Mouse (Mus musculus): ENCODE measurements around the gene Cdc42se1. TPM values are rescaled to one million over a fixed set of nuclear protein-coding genes. Genes with fewer than 3 reads are reported as not detected.

Cdc42se1 gene
- total and polyA plus RNA-seq, 3 experiments, result 55.3 to 128 (median 71.1) TPM

DNA sequence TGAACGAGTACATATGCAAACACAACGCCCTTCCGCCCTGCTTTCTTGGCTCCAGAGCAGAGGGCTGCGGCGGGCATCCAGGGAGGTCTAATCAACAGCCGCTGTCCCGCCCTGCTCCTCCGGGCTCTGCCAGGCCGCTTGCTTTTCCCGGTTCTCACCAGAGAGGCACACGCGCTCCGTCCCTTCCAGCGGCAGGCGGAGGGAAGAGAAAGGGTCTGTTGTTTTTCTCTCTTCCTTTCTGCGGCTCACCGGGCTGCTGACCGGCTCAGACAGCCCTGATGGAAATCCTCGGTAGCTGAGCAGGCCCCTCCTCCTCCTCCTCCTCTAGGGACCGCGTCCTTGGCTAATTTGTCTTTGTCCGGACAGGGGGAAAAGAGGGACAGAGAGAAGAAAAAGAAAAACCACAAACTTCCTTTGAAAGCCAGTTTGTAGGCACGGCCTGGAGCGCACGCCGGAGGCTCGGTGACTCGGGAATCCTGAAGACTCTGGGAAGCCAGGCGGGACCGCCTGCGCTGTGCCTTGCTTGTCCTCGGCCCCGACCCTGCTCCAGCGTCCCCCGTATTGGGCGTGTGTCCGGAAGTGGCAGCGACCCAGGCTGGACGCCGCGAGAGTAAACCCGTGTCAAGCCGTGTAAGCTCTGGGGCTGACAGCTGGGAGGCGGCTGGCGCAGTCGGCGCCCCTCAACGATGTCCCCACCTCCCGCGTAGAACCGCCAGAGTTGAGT is 54.5 kb downstream of the Cdc42se1 start (continued):
- TF ChIP-seq ZNF384 (IDR thresholded peaks at IDR 0.05; ENCODE audit: low read depth, low read length) (no peak), HCFC1 (IDR thresholded peaks at IDR 0.05; ENCODE audit: low read depth, low read length) (peak; percentile 20; the same call in 1 of the 2 replicates), MXI1 (IDR thresholded peaks at IDR 0.05; ENCODE audit: low read depth, low read length) (peak; percentile 29; the same call in 1 of the 2 replicates)

- dilution Hi-C loops (cut with MboI; ENCODE audit: extremely low pct_ligation_motif_present, extremely low pct_unique_long_range_greater_than_20kb, low sequenced_read_pairs) (no loop called here), in situ Hi-C loops (cut with MboI; ENCODE audit: low pct_ligation_motif_present, low pct_unique_long_range_greater_than_20kb, low sequenced_read_pairs) (no loop called here)
- no peaks in the 10 kb centered on the region for H3K9me3 ChIP-seq (replicated peaks; ENCODE audit: low read length)
- no peak for DNase-seq (ENCODE audit: extremely low read depth)
- H3K9ac ChIP-seq (ENCODE audit: insufficient read depth, low read depth), result peak overlapping the region; percentile 96
- 0 out of 2 replicates have a peak, but pooled peaks cover 2% of the 10 kb centered on the region for H3K79me2 ChIP-seq (replicated peaks; ENCODE audit: control insufficient read depth, extremely low read depth, insufficient read depth, poor library complexity, severe bottlenecking)
- H3K4me2 ChIP-seq (ENCODE audit: insufficient read depth, low read depth, poor library complexity, severe bottlenecking), result peak overlapping the region; percentile 80
- no peaks in the 10 kb centered on the region for H3K27me3 ChIP-seq (replicated peaks)
- TF ChIP-seq PAX5 (IDR thresholded peaks at IDR 0.05; ENCODE audit: low read length) (no peak), ETS1 (conservative IDR thresholded peaks at IDR 0.05; ENCODE audit: low read depth, low read length) (no peak), NELFE (IDR thresholded peaks at IDR 0.05; ENCODE audit: low read depth, low read length) (0 out of 2 replicates have a peak, but pooled peaks have one; percentile 9), MAX (IDR thresholded peaks at IDR 0.05; ENCODE audit: low read length) (0 out of 2 replicates have a peak, but pooled peaks have one; percentile 16)
- peaks cover 0 to 18% of the 10 kb centered on the region in 2 experiments; a peak in 2 of 4 replicates for H3K4me1 ChIP-seq (ENCODE audit: control insufficient read depth in 1 of 2, insufficient read depth in 2 of 2)
- H3K27ac ChIP-seq (ENCODE audit: insufficient read depth, low read depth), result no peak overlapping the region
- peaks cover 4 to 9% of the 10 kb centered on the region in 2 experiments for H3K36me3 ChIP-seq (replicated peaks in 1 of 2; ENCODE audit: control insufficient read depth in 1 of 2, insufficient read depth in 1 of 2, low read length in 1 of 2)
- peak overlapping the region in 2 of 3 experiments; percentile 68 to 75 for H3K4me3 ChIP-seq (replicated peaks in 1 of 3; ENCODE audit: low read depth in 2 of 3, low read length in 2 of 3, poor library complexity in 1 of 3)
These were observed 55.0 kb downstream of the Cdc42se1 start for GRCm38 (mm10) chr3:95283589-95283941.

- in situ Hi-C loops (cut with MboI; ENCODE audit: low pct_ligation_motif_present, low pct_unique_long_range_greater_than_20kb, low sequenced_read_pairs), result no loop called here
- Histone ChIP-seq H3K9me3 (replicated peaks; ENCODE audit: low read length) (no peaks in the 10 kb centered on the region), H3K36me3 (replicated peaks in 1 of 2; ENCODE audit: control insufficient read depth in 1 of 2, insufficient read depth in 1 of 2, low read length in 1 of 2) (peaks cover 4 to 12% of the 10 kb centered on the region in 2 experiments), H3K27ac (ENCODE audit: insufficient read depth, low read depth) (no peak overlapping the region), H3K4me3 (replicated peaks in 1 of 3; ENCODE audit: low read depth in 2 of 3, low read length in 2 of 3, poor library complexity in 1 of 3) (no peak overlapping the region), H3K4me2 (ENCODE audit: insufficient read depth, low read depth, poor library complexity, severe bottlenecking) (peak overlapping the region; percentile 80; the same call in 1 of the 2 replicates), H3K79me2 (replicated peaks; ENCODE audit: control insufficient read depth, extremely low read depth, insufficient read depth, poor library complexity, severe bottlenecking) (0 out of 2 replicates have a peak, but pooled peaks cover 2% of the 10 kb centered on the region), H3K4me1 (ENCODE audit: control insufficient read depth in 1 of 2, insufficient read depth in 2 of 2) (peaks cover 0 to 18% of the 10 kb centered on the region in 2 experiments; a peak in 2 of 4 replicates), H3K27me3 (replicated peaks) (no peaks in the 10 kb centered on the region), H3K9ac (ENCODE audit: insufficient read depth, low read depth) (0 out of 2 replicates have a peak overlapping the region, but pooled peaks have one; percentile 96)
- dilution Hi-C loops (cut with MboI; ENCODE audit: extremely low pct_ligation_motif_present, extremely low pct_unique_long_range_greater_than_20kb, low sequenced_read_pairs), result no loop called here
- no peak for TF ChIP-seq MYC (IDR thresholded peaks at IDR 0.05; ENCODE audit: low read depth, low read length)
- TF ChIP-seq MAX (IDR thresholded peaks at IDR 0.05; ENCODE audit: low read length), result no peak
- TF ChIP-seq SMC3 (IDR thresholded peaks at IDR 0.05; ENCODE audit: low read depth, low read length), result no peak
- TF ChIP-seq MEF2A (IDR thresholded peaks at IDR 0.05; ENCODE audit: borderline replicate concordance, low read depth, low read length), result no peak
- TF ChIP-seq KAT2A (IDR thresholded peaks at IDR 0.05; ENCODE audit: insufficient replicate concordance, low read length), result no peak
- no peak for TF ChIP-seq USF1 (IDR thresholded peaks at IDR 0.05; ENCODE audit: low read depth, low read length)
- TF ChIP-seq ZKSCAN1 (IDR thresholded peaks at IDR 0.05; ENCODE audit: borderline replicate concordance, low read depth, low read length), result no peak
- TF ChIP-seq MAFK (IDR thresholded peaks at IDR 0.05; ENCODE audit: insufficient replicate concordance, low read length), result no peak
- TF ChIP-seq IRF4 (IDR thresholded peaks at IDR 0.05; ENCODE audit: low read depth, low read length), result no peak
- no peak for TF ChIP-seq ELF1 (IDR thresholded peaks at IDR 0.05; ENCODE audit: low read depth, low read length)
- no peak for TF ChIP-seq UBTF (IDR thresholded peaks at IDR 0.05; ENCODE audit: low read depth, low read length)
- no peak for TF ChIP-seq USF2 (conservative IDR thresholded peaks at IDR 0.05; ENCODE audit: low read depth, low read length)
- no peak for DNase-seq (ENCODE audit: extremely low read depth)
These were observed 55.5 kb downstream of the Cdc42se1 start for GRCm38 (mm10) chr3:95284062-95284461.
